Mouse (Mus musculus) heart, adult 2 months (tissue): Measurements from ENCODE around the gene Rnf144a. TPM values are rescaled to one million over a fixed set of nuclear protein-coding genes. Genes with fewer than 3 reads are reported as not detected.
"Not testable (repeated sequence)": the region's sequence is repeated elsewhere in the genome, so short reads cannot be mapped to it uniquely, and the experiment has no call there.

Experiments
- DNase-seq, 2 experiments: peaks; one replicate each; pipeline ENCODE4 v3.0.0; 2021
- H3K27ac ChIP-seq: fragments of 200-600 bp; 2 replicates; pipeline ENCODE4 v1.8.1; 2022
- H3K27me3 ChIP-seq: fragments of 200-500 bp; 2 replicates; pipeline ENCODE4 v1.6.1; 2012; ENCODE audit warnings: mild to moderate bottlenecking, low read length, inconsistent platforms, mixed read lengths; ENCODE audit not compliant: control insufficient read depth, insufficient read depth
- H3K36me3 ChIP-seq: fragments of 200-500 bp; 2 replicates; pipeline ENCODE4 v1.6.1; 2012; ENCODE audit warnings: low read length, inconsistent platforms; ENCODE audit not compliant: control insufficient read depth, insufficient read depth
- H3K4me1 ChIP-seq: fragments of 200-500 bp; 2 replicates; pipeline ENCODE4 v1.6.1; 2011; ENCODE audit warnings: low read length; ENCODE audit not compliant: control insufficient read depth, insufficient read depth
- H3K4me3 ChIP-seq: fragments of 200-600 bp; 2 replicates; pipeline ENCODE4 v1.8.1; 2022
- H3K79me2 ChIP-seq: fragments of 200-500 bp; replicated peaks from 2 replicates; pipeline ENCODE4 v1.6.1; 2012; ENCODE audit warnings: mild to moderate bottlenecking, inconsistent platforms, low read length, moderate library complexity, mixed read lengths; ENCODE audit not compliant: control insufficient read depth, insufficient read depth
- H3K9ac ChIP-seq: fragments of 200-500 bp; 2 replicates; pipeline ENCODE4 v1.6.1; 2012; ENCODE audit warnings: low read depth, mild to moderate bottlenecking, control low read depth, inconsistent platforms, low read length, mixed read lengths
- CTCF ChIP-seq: fragments of 200-600 bp; IDR thresholded peaks from 2 replicates; pipeline ENCODE4 v1.8.1; 2022; ENCODE audit warnings: antibody characterized with exemption, mild to moderate bottlenecking, moderate library complexity
- EP300 ChIP-seq: fragments of 200-500 bp; IDR thresholded peaks from 2 replicates; pipeline ENCODE4 v1.6.1; 2011; ENCODE audit warnings: low read depth, low read length, control low read depth; ENCODE audit not compliant: insufficient read depth
- POLR2A ChIP-seq: fragments of 200-500 bp; IDR thresholded peaks from 2 replicates; pipeline ENCODE4 v1.6.1; 2011; ENCODE audit warnings: mild to moderate bottlenecking, low read depth, low read length, control low read depth; ENCODE audit not compliant: insufficient read depth
- WGBS: fragments of 180-500 bp; shearing (Covaris S2); methylation state at CpG from one replicate; pipeline ENCODE4 v1.1.7; 2018; 5-methylcytosine and 5-hydroxymethylcytosine counted together
- intact Hi-C: fragments of 180-260 bp; cut with DNase I; formaldehyde crosslinking; loops from one replicate; pipeline ENCODE4 v1.15.1; 2025
- polyA plus RNA-seq: library from polyadenylated mRNA; depleted of rRNA; stranded (reverse); fragments of >200 nt; gene quantifications from 2 replicates; pipeline ENCODE4 v1.2.3, GENCODE M21; 2012
- total RNA-seq, 2 experiments: library from RNA; stranded (reverse); gene quantifications; 2 replicates each; pipeline ENCODE4 v1.2.3; 2021

Rnf144a gene
- total and polyA plus RNA-seq, 3 experiments: 11.5 to 13.4 (median 12.7) TPM

DNA sequence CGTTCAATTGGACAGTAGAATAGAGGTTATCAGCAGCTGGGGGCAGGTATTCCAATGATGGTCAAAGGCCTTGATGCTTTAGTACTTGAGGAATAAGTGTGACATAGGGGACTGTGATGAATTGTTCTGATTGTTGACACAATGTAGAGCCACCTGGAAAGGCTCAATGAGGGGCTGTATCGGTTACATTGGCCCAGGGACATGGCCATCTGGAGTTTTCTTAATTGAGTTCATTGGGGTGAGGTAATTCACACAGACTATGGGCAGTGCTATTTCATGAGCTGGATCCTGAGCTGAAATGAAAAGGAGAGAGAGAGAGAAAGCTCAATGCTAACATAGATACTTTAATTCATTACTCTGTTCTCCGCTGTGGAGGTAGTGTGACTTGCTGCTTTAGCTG lies 22.9 kb upstream of the Rnf144a start:
- Histone ChIP-seq H3K27me3 (no peaks in the 10 kb centered on the region; the same call in 1 of the 2 replicates), H3K79me2 (no peaks in the 10 kb centered on the region), H3K36me3 (no peaks in the 10 kb centered on the region; the same call in 1 of the 2 replicates), H3K4me1 (peaks cover 11% of the 10 kb centered on the region), H3K4me3 (no peak overlapping the region), H3K27ac (no peak overlapping the region), H3K9ac (no peak overlapping the region)
- intact Hi-C loops: no loop called here
- DNase-seq: no peak
- TF ChIP-seq EP300: no peak
- no peak for TF ChIP-seq POLR2A
- TF ChIP-seq CTCF: no peak
- WGBS: 78% methylated on average over 3 of the region's 3 CpGs

DNA sequence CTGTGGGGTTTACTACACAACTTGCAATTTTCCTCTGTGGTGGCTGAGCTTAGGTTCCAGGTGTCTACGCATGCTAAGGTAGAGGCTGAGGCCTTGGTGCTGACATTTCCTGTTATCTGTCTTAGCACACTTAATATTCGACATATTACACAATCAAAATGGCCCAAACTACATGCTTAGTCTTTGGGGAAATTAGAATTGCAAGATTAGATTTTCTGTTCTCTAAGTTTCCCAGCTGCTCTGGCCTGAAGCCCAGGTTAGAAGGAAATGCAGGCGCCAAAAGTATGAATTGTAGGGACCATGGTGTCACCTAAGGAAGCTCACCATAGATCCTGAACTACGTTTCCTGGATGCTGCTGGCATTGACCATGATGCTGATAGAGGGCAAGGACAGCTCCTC lies 21.3 kb upstream of the Rnf144a start:
- Histone ChIP-seq H3K4me1 (peaks cover 11% of the 10 kb centered on the region), H3K79me2 (no peaks in the 10 kb centered on the region), H3K9ac (no peak overlapping the region), H3K4me3 (no peak overlapping the region), H3K36me3 (no peaks in the 10 kb centered on the region; the same call in 1 of the 2 replicates), H3K27ac (peak overlapping the region; percentile 34; the same call in 1 of the 2 replicates), H3K27me3 (no peaks in the 10 kb centered on the region; the same call in 1 of the 2 replicates)
- WGBS: 29% methylated on average over 4 of the region's 4 CpGs
- DNase-seq: peak; percentile 52 to 55
- TF ChIP-seq EP300: 0 out of 2 replicates have a peak, but pooled peaks have one; percentile 20
- no peak for TF ChIP-seq CTCF
- no peak for TF ChIP-seq POLR2A
- intact Hi-C loops: no loop called here

DNA sequence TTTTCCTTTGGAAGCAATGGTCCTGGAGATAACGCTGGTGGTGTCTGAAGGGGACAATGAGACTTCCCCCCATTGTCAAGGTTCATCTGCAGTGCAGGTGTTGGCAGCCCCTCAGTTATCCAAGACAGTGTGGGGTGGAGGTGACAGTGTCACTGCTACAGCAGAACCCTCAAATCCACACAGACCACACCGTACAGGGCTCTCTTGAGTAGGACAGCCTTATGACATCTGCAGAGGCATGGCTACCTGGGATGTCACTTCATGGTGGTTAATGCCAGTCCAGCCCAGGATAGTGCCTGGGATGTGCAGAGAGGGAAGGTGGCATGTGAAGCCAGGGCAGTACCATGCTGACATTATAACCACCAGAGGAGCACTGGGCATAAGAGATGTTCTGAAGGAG lies 13.7 kb upstream of the Rnf144a start:
- 52% methylated on average over 2 of the region's 2 CpGs for WGBS
- H3K4me3 ChIP-seq, intact Hi-C loops, H3K36me3 ChIP-seq, DNase-seq, H3K27me3 ChIP-seq, H3K79me2 ChIP-seq, H3K27ac ChIP-seq, H3K4me1 ChIP-seq, H3K9ac ChIP-seq: not testable (repeated sequence)

DNA sequence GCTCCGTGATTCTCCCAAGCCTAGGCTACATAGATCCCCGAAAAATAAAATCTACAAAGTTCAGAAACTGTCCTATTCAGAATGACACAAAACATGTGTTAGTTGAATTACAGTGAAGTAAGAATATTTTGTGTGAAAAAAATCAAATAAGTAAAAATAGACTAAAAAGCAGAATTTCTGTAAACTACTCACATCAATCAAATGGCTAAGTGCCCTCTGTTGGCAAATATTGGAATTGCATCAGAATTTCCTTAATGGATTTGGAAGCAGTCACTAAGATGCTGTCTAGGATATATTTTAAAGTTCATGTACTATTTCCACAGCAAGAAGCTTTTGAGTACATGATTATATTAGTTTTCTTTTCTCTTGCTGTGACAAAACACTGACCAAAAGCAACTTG lies 9.8 kb upstream of the Rnf144a start:
- intact Hi-C loops: loop anchor here (2.0 kb wide), 2 partner anchors 40 to 110 kb away; no protein-coding TSS in a partner anchor
- no peak for DNase-seq
- peaks cover 4% of the 10 kb centered on the region for H3K4me1 ChIP-seq
- no peaks in the 10 kb centered on the region for H3K79me2 ChIP-seq
- no peaks in the 10 kb centered on the region for H3K27me3 ChIP-seq
- H3K36me3 ChIP-seq: no peaks in the 10 kb centered on the region
- H3K9ac ChIP-seq: no peak overlapping the region
- no peak for TF ChIP-seq EP300
- TF ChIP-seq CTCF: peak; percentile 91
- TF ChIP-seq POLR2A: no peak
- H3K27ac ChIP-seq: no peak overlapping the region
- 86% methylated on average over 2 of the region's 2 CpGs for WGBS
- H3K4me3 ChIP-seq: no peak overlapping the region

DNA sequence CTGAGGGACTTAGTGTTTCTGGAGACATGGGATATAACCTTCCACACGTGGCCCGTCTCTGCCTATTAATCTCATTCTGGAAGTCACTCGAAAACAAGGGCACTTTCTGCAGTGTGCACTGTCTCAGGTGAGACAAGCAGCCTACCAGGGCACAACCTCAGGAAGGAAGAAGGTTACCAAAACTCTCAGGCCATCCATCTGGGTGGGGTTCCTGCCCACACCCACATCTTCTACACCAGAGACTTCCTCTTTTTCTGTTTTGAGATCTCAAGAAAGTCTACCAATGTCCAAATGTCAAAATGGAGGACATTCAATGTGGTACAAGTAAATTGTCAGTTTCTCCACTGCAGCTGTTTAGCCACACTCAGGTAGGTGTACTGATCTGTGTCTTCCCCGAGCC lies 3.3 kb upstream of the Rnf144a start:
- no peak overlapping the region for H3K27ac ChIP-seq
- H3K4me3 ChIP-seq: no peak overlapping the region
- no peaks in the 10 kb centered on the region for H3K4me1 ChIP-seq
- WGBS: 81% methylated on average over 4 of the region's 4 CpGs
- no peak overlapping the region for H3K9ac ChIP-seq
- no peaks in the 10 kb centered on the region for H3K27me3 ChIP-seq
- H3K79me2 ChIP-seq: no peaks in the 10 kb centered on the region; the same call in 1 of the 2 replicates
- intact Hi-C loops: loop anchor here (10.0 kb wide), 1 partner anchor 1324 kb away; the partner anchor contains the start of gene Id2
- no peak for DNase-seq
- H3K36me3 ChIP-seq: no peaks in the 10 kb centered on the region
- TF ChIP-seq POLR2A (no peak), CTCF (no peak), EP300 (no peak)

DNA sequence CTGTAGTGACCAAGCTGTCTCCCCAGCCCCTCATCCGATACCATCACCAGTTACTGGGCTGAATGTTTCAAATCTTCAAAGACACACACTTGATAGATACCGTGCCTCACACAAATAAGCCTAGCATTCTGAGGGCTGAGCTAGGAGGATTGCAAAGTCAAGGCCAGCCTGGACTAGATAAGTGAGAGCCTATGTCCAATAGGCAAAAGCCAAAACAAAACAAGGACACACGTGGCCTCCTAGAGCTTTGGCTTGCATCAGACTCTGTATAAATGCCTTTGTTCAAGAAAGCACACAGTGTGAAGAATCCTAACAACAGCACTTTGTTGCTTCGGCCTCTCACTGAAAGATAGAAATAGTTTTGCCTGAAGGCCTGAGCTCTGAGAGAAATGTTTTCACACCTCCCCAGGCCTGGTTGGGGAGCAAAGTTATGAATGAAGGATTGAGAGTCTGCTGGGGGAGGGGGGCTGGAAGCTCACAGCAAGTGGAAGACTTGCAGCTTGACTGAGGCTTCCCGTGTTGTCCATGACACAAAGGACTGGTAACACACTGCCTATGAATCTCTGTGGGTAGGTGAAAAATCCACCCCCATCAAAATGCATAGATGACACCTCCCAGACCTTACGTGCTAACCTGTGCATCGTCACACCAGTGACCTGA lies 1.7 kb upstream of the Rnf144a start:
- TF ChIP-seq POLR2A (no peak), CTCF (no peak), EP300 (no peak)
- H3K79me2 ChIP-seq: no peaks in the 10 kb centered on the region; the same call in 1 of the 2 replicates
- H3K4me3 ChIP-seq: no peak overlapping the region
- H3K9ac ChIP-seq: no peak overlapping the region
- no peak for DNase-seq
- H3K4me1 ChIP-seq: peaks cover 2% of the 10 kb centered on the region
- no peak overlapping the region for H3K27ac ChIP-seq
- intact Hi-C loops: loop anchor here (10.0 kb wide), 1 partner anchor 1322 kb away; the partner anchor contains the start of gene Id2
- H3K36me3 ChIP-seq: no peaks in the 10 kb centered on the region
- WGBS: 77% methylated on average over 7 of the region's 7 CpGs
- no peaks in the 10 kb centered on the region for H3K27me3 ChIP-seq
